Mouse (Mus musculus): ENCODE results near the gene Guca2a. TPM values are rescaled to one million over a fixed set of nuclear protein-coding genes. Genes with fewer than 3 reads are reported as not detected.
A peak's percentile ranks its signal among the peaks of the same experiment; 100 is the strongest.

Guca2a gene
- polyA plus RNA-seq, 1 experiment: not detected

DNA sequence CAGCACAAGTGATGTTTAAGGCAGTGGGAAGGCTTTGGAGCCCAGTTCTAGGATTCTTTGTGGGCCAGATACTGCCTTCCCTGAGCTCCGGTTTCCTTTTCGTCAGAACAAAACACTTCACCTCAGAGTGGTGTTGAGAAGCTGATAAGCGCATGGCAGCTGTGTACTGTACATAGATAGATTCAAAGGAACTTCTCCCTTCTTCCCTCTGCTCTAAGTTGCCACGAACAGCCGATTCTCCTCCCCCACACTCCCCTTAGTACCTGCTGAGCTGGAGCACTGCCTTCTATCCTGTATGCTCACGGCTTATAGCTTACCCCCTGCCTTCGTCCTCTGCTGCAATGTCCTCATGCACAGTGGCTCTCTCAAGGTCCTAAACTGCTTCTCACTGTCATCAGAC, 4.8 kb upstream of the Guca2a start:
- H3K4me1 ChIP-seq (ENCODE audit: control insufficient read depth, insufficient read depth, insufficient read length, low read length): peaks cover 2% of the 10 kb centered on the region; the same call in 1 of the 2 replicates
- no peak overlapping the region for H3K4me3 ChIP-seq (ENCODE audit: insufficient read depth, low read depth, low read length)
- no peak overlapping the region for H3K27ac ChIP-seq (replicated peaks; ENCODE audit: low read depth, low read length)

DNA sequence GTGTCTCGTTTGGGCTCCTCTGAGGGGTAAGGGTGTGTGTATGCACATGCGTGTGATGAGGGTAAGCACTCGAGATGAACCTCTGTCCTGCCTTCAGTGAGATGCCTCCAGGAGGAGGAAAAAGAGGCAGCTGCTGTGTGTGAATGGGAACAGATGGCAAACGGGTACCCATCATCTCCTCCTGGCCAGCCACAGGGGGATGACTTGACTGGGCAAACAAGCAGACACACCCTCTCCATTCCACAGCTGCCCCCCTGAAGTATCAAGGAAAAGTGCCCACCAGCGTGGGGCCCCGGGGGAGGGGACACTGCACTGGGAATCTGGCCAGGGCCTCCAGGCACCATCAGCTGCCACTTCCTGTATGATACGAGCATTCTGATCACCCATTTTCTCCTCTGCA, 4.2 kb upstream of the Guca2a start:
- peaks cover 2% of the 10 kb centered on the region; the same call in 1 of the 2 replicates for H3K4me1 ChIP-seq (ENCODE audit: control insufficient read depth, insufficient read depth, insufficient read length, low read length)

GRCm38 (mm10) chr4:119633948-119634347, 3.6 kb upstream of the Guca2a start:
- Histone ChIP-seq H3K4me3 (ENCODE audit: insufficient read depth, low read depth, low read length) (no peak overlapping the region), H3K27ac (replicated peaks; ENCODE audit: low read depth, low read length) (no peak overlapping the region), H3K4me1 (ENCODE audit: control insufficient read depth, insufficient read depth, insufficient read length, low read length) (peaks cover 2% of the 10 kb centered on the region; the same call in 1 of the 2 replicates)

More for the DNA sequence above, 4.2 kb upstream of the Guca2a start:
- Histone ChIP-seq H3K4me3 (ENCODE audit: insufficient read depth, low read depth, low read length) (no peak overlapping the region), H3K27ac (replicated peaks; ENCODE audit: low read depth, low read length) (no peak overlapping the region)

DNA sequence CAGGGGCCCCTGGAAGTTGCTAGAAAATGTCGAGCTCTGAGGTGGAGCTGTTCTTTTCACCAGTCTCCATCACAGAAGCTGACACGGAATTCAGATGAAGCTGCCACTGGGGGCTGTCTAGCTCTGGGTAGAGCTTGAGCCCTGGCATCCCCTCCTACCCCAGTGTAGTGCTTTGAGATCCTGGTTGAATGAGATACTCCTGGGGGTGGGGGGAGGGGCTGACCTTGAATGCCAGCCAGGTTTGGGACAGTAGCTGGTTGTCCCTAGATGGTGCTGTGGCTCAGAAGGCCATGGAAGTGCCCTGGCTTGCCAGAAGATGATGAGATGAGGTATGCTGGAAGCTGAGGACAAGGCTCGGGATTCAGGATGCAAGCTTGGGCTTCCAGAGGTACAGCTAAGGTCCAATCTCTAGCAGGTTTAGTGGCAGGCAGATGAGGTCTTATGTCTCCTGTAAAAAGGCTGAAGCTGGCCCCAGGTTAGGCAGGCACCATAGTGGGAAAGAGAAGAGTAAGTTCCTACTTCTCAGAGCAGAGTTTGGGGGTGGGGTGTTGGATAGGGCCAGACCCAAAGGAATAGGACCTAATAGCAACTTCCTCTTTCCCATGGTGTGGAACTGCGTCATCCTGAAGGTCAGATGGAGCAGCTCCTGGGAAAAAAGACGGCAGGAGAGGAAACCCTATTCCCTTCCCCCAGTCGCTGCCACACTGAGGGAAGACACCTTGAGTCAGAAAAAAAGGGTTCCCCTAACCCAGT, 2.4 kb upstream of the Guca2a start:
- H3K27ac ChIP-seq (replicated peaks; ENCODE audit: low read depth, low read length): peak overlapping the region; percentile 22
- no peak overlapping the region for H3K4me3 ChIP-seq (ENCODE audit: insufficient read depth, low read depth, low read length)
- peaks cover 2% of the 10 kb centered on the region; the same call in 1 of the 2 replicates for H3K4me1 ChIP-seq (ENCODE audit: control insufficient read depth, insufficient read depth, insufficient read length, low read length)

DNA sequence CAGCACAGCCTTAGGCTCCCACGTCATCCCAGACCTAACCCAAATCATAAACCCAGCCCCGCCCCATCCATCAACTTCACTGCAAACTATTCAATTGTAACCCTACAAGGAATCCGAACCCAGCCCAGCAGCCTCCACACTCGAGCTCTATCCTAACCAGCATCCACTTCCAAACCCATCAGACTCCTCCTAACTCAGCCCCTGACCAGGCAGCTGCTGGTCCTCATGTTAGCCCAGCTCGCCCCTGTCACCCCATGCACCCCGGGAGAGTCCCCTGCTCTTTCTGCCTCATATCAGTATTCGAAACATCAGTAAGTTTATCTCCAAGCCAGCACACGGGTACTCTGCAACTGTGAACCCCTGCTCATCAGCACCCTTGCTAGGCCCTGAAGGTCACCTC, 1.8 kb upstream of the Guca2a start:
- peak overlapping the region; percentile 60 for H3K27ac ChIP-seq (replicated peaks; ENCODE audit: low read depth, low read length)
- no peak overlapping the region for H3K4me3 ChIP-seq (ENCODE audit: insufficient read depth, low read depth, low read length)
- peaks cover 2% of the 10 kb centered on the region; the same call in 1 of the 2 replicates for H3K4me1 ChIP-seq (ENCODE audit: control insufficient read depth, insufficient read depth, insufficient read length, low read length)

GRCm38 (mm10) chr4:119636731-119637130, 773 bp upstream of the Guca2a start:
- H3K4me1 ChIP-seq (ENCODE audit: control insufficient read depth, insufficient read depth, insufficient read length, low read length): peaks cover 2% of the 10 kb centered on the region; the same call in 1 of the 2 replicates

GRCm38 (mm10) chr4:119637946-119638345, 442 bp downstream of the Guca2a start:
- Histone ChIP-seq H3K4me1 (ENCODE audit: control insufficient read depth, insufficient read depth, insufficient read length, low read length) (peaks cover 2% of the 10 kb centered on the region; the same call in 1 of the 2 replicates), H3K4me3 (ENCODE audit: insufficient read depth, low read depth, low read length) (no peak overlapping the region), H3K27ac (replicated peaks; ENCODE audit: low read depth, low read length) (no peak overlapping the region)

More at GRCm38 (mm10) chr4:119636731-119637130, 773 bp upstream of the Guca2a start:
- no peak overlapping the region for H3K27ac ChIP-seq (replicated peaks; ENCODE audit: low read depth, low read length)
- no peak overlapping the region for H3K4me3 ChIP-seq (ENCODE audit: insufficient read depth, low read depth, low read length)

DNA sequence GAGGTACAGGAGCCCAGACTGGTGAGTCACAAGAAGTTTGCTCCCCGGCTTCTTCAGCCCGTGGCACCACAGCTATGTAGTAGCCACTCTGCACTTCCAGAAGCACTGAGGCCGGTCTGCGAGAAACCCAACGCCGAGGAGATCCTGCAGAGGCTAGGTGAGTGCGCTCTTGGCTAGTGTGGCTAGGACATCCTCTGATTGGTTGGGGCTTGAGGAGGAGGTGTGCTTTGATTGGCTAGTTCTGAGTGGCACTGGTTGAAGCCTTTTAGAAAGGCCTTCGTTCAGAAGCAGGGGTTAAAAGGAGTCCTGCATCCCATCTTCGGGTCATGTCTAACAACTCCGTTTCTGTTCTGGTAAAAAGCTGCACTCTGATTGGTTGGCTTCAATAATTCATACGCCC, 1.2 kb downstream of the Guca2a start:
- H3K4me3 ChIP-seq (ENCODE audit: insufficient read depth, low read depth, low read length): no peak overlapping the region
- peaks cover 2% of the 10 kb centered on the region; the same call in 1 of the 2 replicates for H3K4me1 ChIP-seq (ENCODE audit: control insufficient read depth, insufficient read depth, insufficient read length, low read length)
- no peak overlapping the region for H3K27ac ChIP-seq (replicated peaks; ENCODE audit: low read depth, low read length)

DNA sequence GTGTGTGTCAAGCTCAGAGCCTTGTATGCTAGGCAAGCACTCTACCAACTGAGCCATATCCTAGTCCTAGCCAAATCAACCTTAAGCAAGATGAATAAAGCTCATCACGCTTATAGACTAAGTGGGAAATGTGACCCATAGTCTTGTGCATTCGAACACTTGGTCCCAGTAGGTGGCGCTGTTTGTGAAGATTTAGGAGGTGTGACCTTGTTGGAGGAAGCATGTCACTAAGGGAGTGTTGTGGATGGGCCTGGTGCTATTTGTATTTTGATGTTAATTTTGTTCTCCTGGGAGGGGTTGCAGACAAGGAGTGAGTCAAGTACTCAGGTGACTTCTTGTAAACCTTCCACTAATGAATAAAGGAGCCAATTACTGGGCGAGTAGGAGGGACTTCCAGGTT, 5.2 kb downstream of the Guca2a start:
- H3K27ac ChIP-seq (replicated peaks; ENCODE audit: low read depth, low read length): no peak overlapping the region
- H3K4me1 ChIP-seq (ENCODE audit: control insufficient read depth, insufficient read depth, insufficient read length, low read length): no peaks in the 10 kb centered on the region
- no peak overlapping the region for H3K4me3 ChIP-seq (ENCODE audit: insufficient read depth, low read depth, low read length)

DNA sequence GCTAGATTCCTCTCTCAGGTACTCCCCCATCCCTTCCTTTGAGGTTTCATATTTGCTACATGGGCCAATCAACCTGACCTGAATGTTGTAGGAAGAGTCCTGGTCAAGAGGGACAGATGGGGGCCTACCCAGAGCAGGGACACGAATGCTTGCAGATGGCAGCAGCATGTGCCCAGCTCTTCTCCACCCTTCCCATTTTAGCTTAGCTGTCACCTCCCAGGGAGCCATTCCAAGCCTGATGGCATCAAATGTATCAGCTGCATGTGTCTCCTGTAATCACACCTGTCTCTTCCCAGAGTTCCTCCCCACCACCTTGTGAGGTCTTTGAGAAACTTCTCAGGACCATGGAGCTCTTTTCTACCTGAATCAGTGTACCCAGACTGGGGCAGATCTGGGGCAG, 19.5 kb downstream of the Guca2a start:
- Histone ChIP-seq H3K27ac (replicated peaks; ENCODE audit: low read depth, low read length) (no peak overlapping the region), H3K4me1 (ENCODE audit: control insufficient read depth, insufficient read depth, insufficient read length, low read length) (no peaks in the 10 kb centered on the region)

DNA sequence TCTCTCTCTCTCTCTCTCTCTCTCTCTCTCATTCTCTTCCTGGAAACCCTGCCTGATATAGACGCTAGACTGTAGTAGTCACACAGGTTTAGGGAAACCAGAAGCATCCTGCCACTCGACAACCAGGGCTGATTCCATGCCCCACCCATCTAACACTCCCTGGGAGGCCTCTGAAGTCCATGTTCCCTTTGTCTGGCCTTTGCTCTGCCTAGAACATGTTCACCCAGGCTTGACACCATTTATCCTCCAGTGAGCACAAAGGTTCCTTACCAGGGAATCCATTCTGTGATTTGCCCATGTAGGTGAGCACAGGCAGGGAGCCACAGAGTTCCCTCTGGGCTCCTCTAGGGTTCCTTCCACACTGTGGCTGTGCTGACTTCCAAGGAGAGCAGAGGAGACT, 20.7 kb downstream of the Guca2a start:
- H3K4me1 ChIP-seq (ENCODE audit: control insufficient read depth, insufficient read depth, insufficient read length, low read length): no peaks in the 10 kb centered on the region
- H3K27ac ChIP-seq (replicated peaks; ENCODE audit: low read depth, low read length): no peak overlapping the region
- H3K4me3 ChIP-seq (ENCODE audit: insufficient read depth, low read depth, low read length): no peak overlapping the region

More for the DNA sequence above, 19.5 kb downstream of the Guca2a start:
- no peak overlapping the region for H3K4me3 ChIP-seq (ENCODE audit: insufficient read depth, low read depth, low read length)

DNA sequence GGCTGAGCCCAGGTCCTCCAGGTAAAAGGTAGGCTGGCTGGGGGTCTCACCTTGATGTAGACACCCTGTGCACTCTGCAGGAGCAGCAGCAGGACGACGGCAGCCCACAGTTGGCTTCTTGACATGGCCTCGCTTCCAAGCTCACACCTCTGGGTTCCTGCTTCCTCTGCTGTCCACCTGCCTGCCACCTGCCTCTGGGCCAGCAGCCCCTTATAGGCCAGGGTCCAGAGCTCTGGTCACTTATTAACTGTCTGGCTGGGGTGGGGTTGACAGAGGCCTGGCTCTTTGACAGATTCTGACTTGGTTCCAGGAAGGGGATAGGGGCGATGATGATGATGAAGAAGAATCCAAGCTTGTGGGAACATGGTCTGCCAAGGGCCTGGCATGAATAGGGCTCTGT, 21.2 kb downstream of the Guca2a start, which contains the start of gene Guca2b:
TSS of gene Guca2b (minus strand) at position 224 of the 400 bp plus-strand sequence.
- Histone ChIP-seq H3K4me1 (ENCODE audit: control insufficient read depth, insufficient read depth, insufficient read length, low read length) (no peaks in the 10 kb centered on the region), H3K4me3 (ENCODE audit: insufficient read depth, low read depth, low read length) (no peak within 1 kb of the TSS), H3K27ac (replicated peaks; ENCODE audit: low read depth, low read length) (no peak within 1 kb of the TSS)

DNA sequence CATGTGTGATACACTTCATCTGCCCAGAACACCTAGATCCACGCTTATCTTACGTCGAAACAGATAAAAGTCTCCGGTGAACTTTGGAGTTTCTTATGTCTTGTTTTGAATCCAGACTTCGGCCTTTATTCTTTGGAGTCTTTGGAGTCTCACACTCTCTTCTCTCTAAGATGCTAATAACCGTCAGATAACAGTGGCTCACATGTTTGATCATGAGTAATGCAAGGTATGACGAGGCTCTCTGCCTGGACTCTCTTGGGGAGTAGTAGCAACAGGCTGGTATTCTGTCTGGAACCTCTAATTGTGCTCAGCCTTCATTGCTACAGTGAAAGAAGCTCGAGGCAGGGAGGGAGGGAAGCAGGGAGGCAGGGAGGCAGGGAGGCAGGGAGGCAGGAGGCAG, 22.5 kb downstream of the Guca2a start:
- Histone ChIP-seq H3K4me1 (ENCODE audit: control insufficient read depth, insufficient read depth, insufficient read length, low read length) (no peaks in the 10 kb centered on the region), H3K4me3 (ENCODE audit: insufficient read depth, low read depth, low read length) (no peak overlapping the region), H3K27ac (replicated peaks; ENCODE audit: low read depth, low read length) (no peak overlapping the region)

DNA sequence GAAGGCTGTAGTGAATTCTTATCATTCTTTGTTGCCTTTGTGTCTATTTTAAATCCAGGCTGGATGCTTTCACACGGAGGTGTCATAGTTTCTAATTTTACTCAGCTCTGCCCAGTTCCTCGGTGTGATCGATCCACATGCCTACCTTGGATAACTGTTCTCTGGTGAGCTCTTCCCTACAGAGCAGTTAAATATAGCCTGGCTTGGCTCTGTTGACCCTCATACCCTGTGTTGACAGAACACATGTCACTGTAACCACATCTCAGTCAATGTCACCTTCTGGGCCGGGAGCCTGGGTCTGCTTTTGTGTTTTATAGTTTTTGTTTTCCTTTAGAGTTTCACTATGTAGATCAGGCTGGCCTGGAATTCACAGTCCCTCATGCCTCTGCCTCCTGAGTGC, 24.6 kb downstream of the Guca2a start:
- Histone ChIP-seq H3K4me3 (ENCODE audit: insufficient read depth, low read depth, low read length) (no peak overlapping the region), H3K27ac (replicated peaks; ENCODE audit: low read depth, low read length) (no peak overlapping the region), H3K4me1 (ENCODE audit: control insufficient read depth, insufficient read depth, insufficient read length, low read length) (no peaks in the 10 kb centered on the region)

GRCm38 (mm10) chr4:119662976-119663375, 25.5 kb downstream of the Guca2a start:
- Histone ChIP-seq H3K4me1 (ENCODE audit: control insufficient read depth, insufficient read depth, insufficient read length, low read length) (no peaks in the 10 kb centered on the region), H3K27ac (replicated peaks; ENCODE audit: low read depth, low read length) (no peak overlapping the region), H3K4me3 (ENCODE audit: insufficient read depth, low read depth, low read length) (no peak overlapping the region)
